Mouse (Mus musculus) bone marrow, adult 2 months (tissue): ENCODE data around the gene Gm49403.

Source experiments
- CTCF ChIP-seq: fragments of 200-500 bp; IDR thresholded peaks from 2 replicates; pipeline ENCODE4 v1.5.1; 2011; ENCODE audit warnings: low read length, control low read depth; ENCODE audit not compliant: control insufficient read depth, insufficient read depth
- POLR2A ChIP-seq: fragments of 200-500 bp; IDR thresholded peaks from 2 replicates; pipeline ENCODE4 v1.6.1; 2011; ENCODE audit warnings: low read depth, mild to moderate bottlenecking, control low read depth, low read length, borderline replicate concordance; ENCODE audit not compliant: control insufficient read depth

DNA sequence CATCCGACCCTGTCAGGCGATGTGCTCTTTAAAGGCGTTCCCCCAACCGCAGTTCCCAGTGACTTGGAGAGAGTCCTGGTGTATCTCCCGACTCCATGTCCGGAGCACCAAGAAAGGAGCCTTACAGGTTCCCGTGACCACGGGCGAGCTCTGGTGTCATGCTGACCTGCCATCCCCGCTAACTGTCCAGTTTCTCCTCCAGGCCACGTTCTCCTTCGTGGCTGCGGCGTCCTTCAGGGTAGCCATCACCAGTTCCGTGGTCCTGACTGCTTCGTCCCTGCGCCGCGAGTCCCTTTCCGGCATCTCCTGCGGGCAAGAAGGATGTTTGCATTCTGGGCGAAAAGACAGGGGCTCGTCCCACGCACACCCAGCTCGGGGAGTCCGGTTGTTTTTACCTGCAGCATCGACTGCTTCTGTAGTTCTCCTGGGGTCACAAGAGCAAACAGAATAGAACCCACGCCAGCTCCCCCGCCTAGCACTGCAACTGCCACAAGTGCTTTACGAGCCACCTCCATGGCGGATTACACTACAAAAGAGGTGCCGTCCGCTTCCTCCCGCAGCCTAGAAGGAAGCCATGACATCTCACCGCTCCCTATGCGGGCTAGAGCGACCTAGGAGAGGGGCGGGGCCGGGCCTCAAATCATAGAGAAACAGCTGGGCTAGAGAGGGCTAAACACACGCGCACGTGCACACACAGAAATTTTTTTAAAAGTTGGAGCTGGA, 3.3 kb upstream of the Gm49403 start, which contains the start of gene Uqcc3:
- TF ChIP-seq CTCF: no peak; the same call in 1 of the 2 replicates
- TF ChIP-seq POLR2A: peak; percentile 64
